Mouse (Mus musculus) megakaryocyte, embryonic 14.5 days (primary cell): ENCODE data around the gene Zfp819.

Experiments used
- FLI1 ChIP-seq: IDR thresholded peaks from 2 replicates; pipeline ENCODE4 v1.6.1; 2012; ENCODE audit warnings: low read length, inconsistent platforms, mixed read lengths
- GATA1 ChIP-seq: IDR thresholded peaks from 3 replicates; pipeline ENCODE4 v1.6.1; 2012; ENCODE audit warnings: mixed read lengths, low read length, inconsistent platforms, borderline replicate concordance

GRCm38 (mm10) chr7:43579440-43580171, 27.4 kb upstream of the Zfp819 start, which contains the start of gene Zfp719:
- TF ChIP-seq GATA1 (no peak), FLI1 (0 out of 2 replicates have a peak, but pooled peaks have one; percentile 42)
